Mouse (Mus musculus): Measurements from ENCODE around the gene Idi2. TPM values are rescaled to one million over a fixed set of nuclear protein-coding genes. Genes with fewer than 3 reads are reported as not detected.
"Not testable (repeated sequence)": the region's sequence is repeated elsewhere in the genome, so short reads cannot be mapped to it uniquely, and the experiment has no call there.

Gene Idi2
- polyA plus RNA-seq, 1 experiment = not detected

GRCm38 (mm10) chr13:8959554-8959953, 6.9 kb downstream of the Idi2 start:
- DNase-seq; H3K27me3 ChIP-seq (replicated peaks; ENCODE audit: control insufficient read depth, insufficient read depth, low read length); H3K27ac ChIP-seq (ENCODE audit: insufficient read depth, low read depth, low read length); H3K4me3 ChIP-seq (ENCODE audit: insufficient read depth, low read depth, low read length); H3K36me3 ChIP-seq (ENCODE audit: control insufficient read depth, insufficient read depth, low read length); H3K4me1 ChIP-seq (ENCODE audit: control insufficient read depth, insufficient read depth, low read length): not testable (repeated sequence)
- WGBS = 84% methylated on average over 6 of the region's 6 CpGs

- H3K36me3 ChIP-seq (ENCODE audit: control insufficient read depth, insufficient read depth, low read length); DNase-seq; H3K4me3 ChIP-seq (ENCODE audit: insufficient read depth, low read depth, low read length); H3K27me3 ChIP-seq (replicated peaks; ENCODE audit: control insufficient read depth, insufficient read depth, low read length); H3K4me1 ChIP-seq (ENCODE audit: control insufficient read depth, insufficient read depth, low read length); H3K27ac ChIP-seq (ENCODE audit: insufficient read depth, low read depth, low read length): not testable (repeated sequence)
- 77% methylated on average over 3 of the region's 3 CpGs for WGBS
These were observed 8.6 kb downstream of the Idi2 start for GRCm38 (mm10) chr13:8961128-8961888.

GRCm38 (mm10) chr13:8962266-8962665, 9.6 kb downstream of the Idi2 start:
- DNase-seq; H3K4me1 ChIP-seq (ENCODE audit: control insufficient read depth, insufficient read depth, low read length); H3K36me3 ChIP-seq (ENCODE audit: control insufficient read depth, insufficient read depth, low read length); H3K27ac ChIP-seq (ENCODE audit: insufficient read depth, low read depth, low read length); H3K27me3 ChIP-seq (replicated peaks; ENCODE audit: control insufficient read depth, insufficient read depth, low read length); H3K4me3 ChIP-seq (ENCODE audit: insufficient read depth, low read depth, low read length): not testable (repeated sequence)
- 40% methylated on average over 5 of the region's 5 CpGs for WGBS

GRCm38 (mm10) chr13:8965224-8965623, 12.6 kb downstream of the Idi2 start:
- DNase-seq = no peak
- H3K4me1 ChIP-seq (ENCODE audit: control insufficient read depth, insufficient read depth, low read length) = no peaks in the 10 kb centered on the region
- no peak overlapping the region for H3K4me3 ChIP-seq (ENCODE audit: insufficient read depth, low read depth, low read length)
- H3K27ac ChIP-seq (ENCODE audit: insufficient read depth, low read depth, low read length) = no peak overlapping the region
- no peaks in the 10 kb centered on the region for H3K27me3 ChIP-seq (replicated peaks; ENCODE audit: control insufficient read depth, insufficient read depth, low read length)
- 69% methylated on average over 5 of the region's 5 CpGs for WGBS
- TF ChIP-seq POLR2A (IDR thresholded peaks at IDR 0.05; ENCODE audit: low read depth, low read length) (no peak), CTCF (conservative IDR thresholded peaks at IDR 0.05; ENCODE audit: insufficient read depth, insufficient read length, low read depth, low read length) (no peak)
- 0 out of 2 replicates have a peak, but pooled peaks cover 2% of the 10 kb centered on the region for H3K36me3 ChIP-seq (ENCODE audit: control insufficient read depth, insufficient read depth, low read length)

- no peak for TF ChIP-seq POLR2A (IDR thresholded peaks at IDR 0.05; ENCODE audit: low read depth, low read length)
- TF ChIP-seq CTCF (conservative IDR thresholded peaks at IDR 0.05; ENCODE audit: insufficient read depth, insufficient read length, low read depth, low read length) = no peak
- 93% methylated on average over 8 of the region's 8 CpGs for WGBS
These were observed 15.1 kb downstream of the Idi2 start for GRCm38 (mm10) chr13:8967742-8968141.

GRCm38 (mm10) chr13:8972369-8972768, 19.7 kb downstream of the Idi2 start:
- TF ChIP-seq POLR2A (IDR thresholded peaks at IDR 0.05; ENCODE audit: low read depth, low read length) = no peak
- no peak for TF ChIP-seq CTCF (conservative IDR thresholded peaks at IDR 0.05; ENCODE audit: insufficient read depth, insufficient read length, low read depth, low read length)
- H3K4me3 ChIP-seq (ENCODE audit: insufficient read depth, low read depth, low read length) = no peak overlapping the region
- H3K27me3 ChIP-seq (replicated peaks; ENCODE audit: control insufficient read depth, insufficient read depth, low read length) = no peaks in the 10 kb centered on the region
- no peak for DNase-seq
- H3K27ac ChIP-seq (ENCODE audit: insufficient read depth, low read depth, low read length) = no peak overlapping the region
- peaks cover 17% of the 10 kb centered on the region for H3K36me3 ChIP-seq (ENCODE audit: control insufficient read depth, insufficient read depth, low read length)
- H3K4me1 ChIP-seq (ENCODE audit: control insufficient read depth, insufficient read depth, low read length) = no peaks in the 10 kb centered on the region

More at GRCm38 (mm10) chr13:8967742-8968141, 15.1 kb downstream of the Idi2 start:
- Histone ChIP-seq H3K27ac (ENCODE audit: insufficient read depth, low read depth, low read length) (no peak overlapping the region), H3K36me3 (ENCODE audit: control insufficient read depth, insufficient read depth, low read length) (peaks cover 4% of the 10 kb centered on the region), H3K4me1 (ENCODE audit: control insufficient read depth, insufficient read depth, low read length) (no peaks in the 10 kb centered on the region), H3K4me3 (ENCODE audit: insufficient read depth, low read depth, low read length) (no peak overlapping the region), H3K27me3 (replicated peaks; ENCODE audit: control insufficient read depth, insufficient read depth, low read length) (no peaks in the 10 kb centered on the region)
- no peak for DNase-seq

GRCm38 (mm10) chr13:8972972-8973371, 20.3 kb downstream of the Idi2 start:
- H3K27ac ChIP-seq (ENCODE audit: insufficient read depth, low read depth, low read length) = no peak overlapping the region
- peaks cover 21% of the 10 kb centered on the region for H3K36me3 ChIP-seq (ENCODE audit: control insufficient read depth, insufficient read depth, low read length)
- no peak for DNase-seq
- no peaks in the 10 kb centered on the region for H3K4me1 ChIP-seq (ENCODE audit: control insufficient read depth, insufficient read depth, low read length)
- no peaks in the 10 kb centered on the region for H3K27me3 ChIP-seq (replicated peaks; ENCODE audit: control insufficient read depth, insufficient read depth, low read length)
- WGBS = 94% methylated on average over 3 of the region's 3 CpGs
- H3K4me3 ChIP-seq (ENCODE audit: insufficient read depth, low read depth, low read length) = no peak overlapping the region
- TF ChIP-seq POLR2A (IDR thresholded peaks at IDR 0.05; ENCODE audit: low read depth, low read length) (no peak), CTCF (conservative IDR thresholded peaks at IDR 0.05; ENCODE audit: insufficient read depth, insufficient read length, low read depth, low read length) (no peak)

GRCm38 (mm10) chr13:8992231-8992630, 39.6 kb downstream of the Idi2 start:
- no peak for DNase-seq
- Histone ChIP-seq H3K4me3 (ENCODE audit: insufficient read depth, low read depth, low read length) (no peak overlapping the region), H3K27me3 (replicated peaks; ENCODE audit: control insufficient read depth, insufficient read depth, low read length) (no peaks in the 10 kb centered on the region), H3K36me3 (ENCODE audit: control insufficient read depth, insufficient read depth, low read length) (peaks cover 6% of the 10 kb centered on the region; the same call in 1 of the 2 replicates), H3K27ac (ENCODE audit: insufficient read depth, low read depth, low read length) (no peak overlapping the region), H3K4me1 (ENCODE audit: control insufficient read depth, insufficient read depth, low read length) (no peaks in the 10 kb centered on the region; the same call in 1 of the 2 replicates)
- TF ChIP-seq POLR2A (IDR thresholded peaks at IDR 0.05; ENCODE audit: low read depth, low read length) = no peak
- TF ChIP-seq CTCF (conservative IDR thresholded peaks at IDR 0.05; ENCODE audit: insufficient read depth, insufficient read length, low read depth, low read length) = no peak
- 90% methylated on average over 6 of the region's 6 CpGs for WGBS

Data from kidney, adult 2 months (tissue).